Mouse (Mus musculus): ENCODE data around the gene 4930402H24Rik.

4930402H24Rik gene

DNA sequence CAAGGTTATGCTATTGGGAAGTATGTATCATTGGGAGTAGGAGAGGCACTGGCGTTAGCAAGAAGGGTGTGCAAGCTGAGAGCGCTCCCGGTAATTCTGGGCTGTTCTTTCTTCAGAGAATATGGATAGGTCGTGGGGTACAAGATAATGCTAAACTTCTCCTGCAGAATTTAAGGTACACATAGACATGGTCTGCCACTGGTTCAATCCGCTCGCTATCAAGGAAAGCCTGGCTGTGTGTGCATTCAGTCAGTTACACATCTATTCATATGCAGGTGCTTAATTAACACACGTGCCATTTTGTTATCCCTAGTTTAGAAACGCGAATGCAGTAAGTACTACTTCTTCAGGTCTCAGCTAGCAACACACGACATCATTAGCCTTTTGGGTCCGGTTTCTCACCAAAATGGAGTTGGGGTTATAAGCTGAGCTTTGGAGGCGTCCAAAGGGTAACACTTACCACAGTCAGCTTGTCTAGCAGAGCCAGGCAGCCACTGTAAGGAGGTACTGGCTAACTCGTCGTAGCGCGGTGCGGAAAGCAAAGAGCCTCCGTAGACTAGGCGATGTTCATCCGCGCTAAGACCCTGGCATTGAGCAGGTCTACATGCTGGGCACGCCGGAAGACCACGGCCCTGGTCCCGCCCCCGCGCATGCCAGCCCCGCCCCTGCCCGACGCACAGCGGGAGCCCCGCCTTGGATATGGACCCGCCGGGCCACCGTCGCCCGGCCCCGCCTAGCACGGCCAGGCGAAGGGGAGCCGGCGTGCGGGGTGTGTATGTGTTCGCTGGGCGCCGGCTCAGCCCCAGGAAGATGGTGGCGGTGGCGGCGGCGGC, at the start of gene 4930402H24Rik, which contains the start of gene Atrn:
4930402H24Rik (minus strand) TSS at position 656 of the 833 bp plus-strand sequence.
Atrn (plus strand) TSS at position 745 of the 833 bp plus-strand sequence.
- no peaks in the 10 kb centered on the region for H3K27me3 ChIP-seq (ENCODE audit: insufficient read depth, low read length)
- peaks cover 7% of the 10 kb centered on the region; the same call in 1 of the 2 replicates for H3K36me3 ChIP-seq (ENCODE audit: insufficient read depth, low read length)
- H3K4me1 ChIP-seq (replicated peaks; ENCODE audit: low read depth, low read length): peaks cover 18% of the 10 kb centered on the region
- no peaks in the 10 kb centered on the region for H3K9me3 ChIP-seq (ENCODE audit: low read length)
- TF ChIP-seq NANOG (IDR thresholded peaks at IDR 0.05; ENCODE audit: borderline replicate concordance, low read length) (no peak), POU5F1 (IDR thresholded peaks at IDR 0.05; ENCODE audit: borderline replicate concordance, low read length) (no peak), CTCF (conservative IDR thresholded peaks at IDR 0.05; ENCODE audit: low read length) (no peak)
- peak within 1 kb of the TSS; percentile 94 for H3K4me3 ChIP-seq (replicated peaks; ENCODE audit: low read length)

GRCm38 (mm10) chr2:130950548-130950947, 44.3 kb upstream of the 4930402H24Rik start:
- no peaks in the 10 kb centered on the region for H3K4me1 ChIP-seq (replicated peaks; ENCODE audit: low read depth, low read length)
- no peaks in the 10 kb centered on the region for H3K9me3 ChIP-seq (ENCODE audit: low read length)
- TF ChIP-seq POU5F1 (IDR thresholded peaks at IDR 0.05; ENCODE audit: borderline replicate concordance, low read length) (no peak), CTCF (conservative IDR thresholded peaks at IDR 0.05; ENCODE audit: low read length) (peak; percentile 99), NANOG (IDR thresholded peaks at IDR 0.05; ENCODE audit: borderline replicate concordance, low read length) (no peak)
- no peaks in the 10 kb centered on the region for H3K27me3 ChIP-seq (ENCODE audit: insufficient read depth, low read length)
- H3K4me3 ChIP-seq (replicated peaks; ENCODE audit: low read length): no peak overlapping the region
- H3K36me3 ChIP-seq (ENCODE audit: insufficient read depth, low read length): 0 out of 2 replicates have a peak, but pooled peaks cover 2% of the 10 kb centered on the region

DNA sequence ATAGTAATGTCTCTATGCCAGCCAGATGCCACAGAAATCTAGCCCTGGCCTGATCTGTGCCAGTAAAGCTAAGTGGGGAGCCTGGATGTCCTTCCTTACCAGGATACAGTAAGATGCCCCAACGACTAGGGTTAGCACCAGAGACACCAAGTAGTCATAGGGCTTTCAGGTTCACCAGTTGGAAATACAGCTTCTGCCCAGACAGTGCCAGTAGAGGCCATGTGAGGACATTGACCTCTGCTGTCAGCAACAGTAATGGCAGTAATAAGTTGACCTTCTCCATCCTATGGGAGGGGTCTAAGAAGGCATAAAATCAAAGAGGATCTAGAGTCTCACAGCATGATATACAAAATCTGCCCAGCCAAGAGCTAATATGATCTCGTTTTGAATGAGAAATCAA, 43.6 kb upstream of the 4930402H24Rik start:
- H3K4me1 ChIP-seq (replicated peaks; ENCODE audit: low read depth, low read length): no peaks in the 10 kb centered on the region
- no peaks in the 10 kb centered on the region for H3K27me3 ChIP-seq (ENCODE audit: insufficient read depth, low read length)
- H3K36me3 ChIP-seq (ENCODE audit: insufficient read depth, low read length): no peaks in the 10 kb centered on the region
- TF ChIP-seq POU5F1 (IDR thresholded peaks at IDR 0.05; ENCODE audit: borderline replicate concordance, low read length): no peak
- no peak for TF ChIP-seq NANOG (IDR thresholded peaks at IDR 0.05; ENCODE audit: borderline replicate concordance, low read length)
- no peak for TF ChIP-seq CTCF (conservative IDR thresholded peaks at IDR 0.05; ENCODE audit: low read length)
- no peak overlapping the region for H3K4me3 ChIP-seq (replicated peaks; ENCODE audit: low read length)
- no peaks in the 10 kb centered on the region for H3K9me3 ChIP-seq (ENCODE audit: low read length)

- no peak overlapping the region for H3K4me3 ChIP-seq (replicated peaks; ENCODE audit: low read length)
- no peak for TF ChIP-seq POU5F1 (IDR thresholded peaks at IDR 0.05; ENCODE audit: borderline replicate concordance, low read length)
- TF ChIP-seq CTCF (conservative IDR thresholded peaks at IDR 0.05; ENCODE audit: low read length): no peak
- no peak for TF ChIP-seq NANOG (IDR thresholded peaks at IDR 0.05; ENCODE audit: borderline replicate concordance, low read length)
- 0 out of 2 replicates have a peak, but pooled peaks cover 5% of the 10 kb centered on the region for H3K36me3 ChIP-seq (ENCODE audit: insufficient read depth, low read length)
- H3K27me3 ChIP-seq (ENCODE audit: insufficient read depth, low read length): no peaks in the 10 kb centered on the region
- H3K9me3 ChIP-seq (ENCODE audit: low read length): no peaks in the 10 kb centered on the region
- no peaks in the 10 kb centered on the region for H3K4me1 ChIP-seq (replicated peaks; ENCODE audit: low read depth, low read length)
These were observed 26.7 kb upstream of the 4930402H24Rik start for GRCm38 (mm10) chr2:130932865-130933264.

DNA sequence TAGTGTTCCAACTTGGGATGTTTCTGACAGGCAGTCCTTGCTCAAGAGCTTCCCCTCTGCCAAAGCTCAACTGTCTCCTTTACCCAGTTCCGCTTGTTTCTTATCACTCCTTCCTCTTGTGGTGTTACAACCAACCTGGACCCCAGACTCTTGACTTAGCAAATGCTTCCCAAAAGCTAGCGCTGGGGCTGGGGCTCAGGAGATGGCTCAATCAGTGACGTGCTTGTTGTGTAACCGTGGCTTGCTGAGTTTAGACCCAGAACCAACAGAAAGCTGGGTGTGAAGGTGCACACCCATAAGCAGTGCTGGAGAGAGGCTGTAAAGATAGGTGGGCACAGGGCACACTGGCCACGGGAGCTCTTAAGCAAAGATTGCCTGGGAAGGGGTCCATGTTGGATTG, 23.8 kb upstream of the 4930402H24Rik start:
- Histone ChIP-seq H3K36me3 (ENCODE audit: insufficient read depth, low read length) (no peaks in the 10 kb centered on the region), H3K9me3 (ENCODE audit: low read length) (no peaks in the 10 kb centered on the region), H3K4me3 (replicated peaks; ENCODE audit: low read length) (no peak overlapping the region), H3K4me1 (replicated peaks; ENCODE audit: low read depth, low read length) (no peaks in the 10 kb centered on the region), H3K27me3 (ENCODE audit: insufficient read depth, low read length) (no peaks in the 10 kb centered on the region)
- TF ChIP-seq NANOG (IDR thresholded peaks at IDR 0.05; ENCODE audit: borderline replicate concordance, low read length) (no peak), POU5F1 (IDR thresholded peaks at IDR 0.05; ENCODE audit: borderline replicate concordance, low read length) (no peak), CTCF (conservative IDR thresholded peaks at IDR 0.05; ENCODE audit: low read length) (no peak)

DNA sequence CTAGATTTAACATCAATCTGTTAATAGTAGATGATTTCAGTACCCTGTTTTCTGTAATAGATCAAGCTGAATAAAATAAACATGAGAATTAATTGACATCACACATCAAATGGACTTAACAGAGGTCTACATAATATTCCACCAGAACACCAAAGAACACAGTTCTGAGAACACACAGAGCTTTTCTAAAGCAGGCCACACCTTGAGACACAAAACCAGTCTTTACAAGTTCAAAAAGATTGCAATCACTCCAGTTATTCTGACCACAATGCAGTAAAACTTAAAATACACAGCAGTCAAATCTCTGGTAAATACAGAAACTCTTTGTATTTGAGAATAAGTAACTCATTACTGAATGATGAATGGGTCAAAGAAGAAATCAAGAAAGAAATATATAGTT, 22.3 kb upstream of the 4930402H24Rik start:
- no peak overlapping the region for H3K4me3 ChIP-seq (replicated peaks; ENCODE audit: low read length)
- no peak for TF ChIP-seq NANOG (IDR thresholded peaks at IDR 0.05; ENCODE audit: borderline replicate concordance, low read length)
- TF ChIP-seq POU5F1 (IDR thresholded peaks at IDR 0.05; ENCODE audit: borderline replicate concordance, low read length): no peak
- no peak for TF ChIP-seq CTCF (conservative IDR thresholded peaks at IDR 0.05; ENCODE audit: low read length)

DNA sequence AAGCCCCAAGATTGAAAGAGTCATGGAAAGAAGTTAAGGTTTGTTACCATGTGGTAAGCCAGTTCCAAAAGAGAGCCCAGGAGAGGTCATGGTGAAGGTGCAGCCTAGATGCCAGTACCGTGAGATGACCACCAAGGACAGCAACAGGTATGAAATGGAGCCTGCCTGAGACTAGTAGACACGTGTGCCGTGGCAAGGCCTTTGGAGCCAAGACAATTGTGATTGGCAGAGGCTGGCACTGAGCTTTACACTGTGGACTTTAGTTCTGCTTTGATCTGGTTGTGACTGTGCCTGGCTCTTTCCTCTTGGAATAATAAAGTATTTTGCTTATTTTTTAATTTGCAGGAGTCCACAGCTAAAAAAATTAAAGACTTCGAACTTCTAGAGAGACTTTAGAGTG, 21.8 kb upstream of the 4930402H24Rik start:
- Histone ChIP-seq H3K4me3 (replicated peaks; ENCODE audit: low read length) (no peak overlapping the region), H3K36me3 (ENCODE audit: insufficient read depth, low read length) (no peaks in the 10 kb centered on the region), H3K27me3 (ENCODE audit: insufficient read depth, low read length) (no peaks in the 10 kb centered on the region), H3K4me1 (replicated peaks; ENCODE audit: low read depth, low read length) (no peaks in the 10 kb centered on the region), H3K9me3 (ENCODE audit: low read length) (no peaks in the 10 kb centered on the region)
- TF ChIP-seq POU5F1 (IDR thresholded peaks at IDR 0.05; ENCODE audit: borderline replicate concordance, low read length): no peak
- TF ChIP-seq NANOG (IDR thresholded peaks at IDR 0.05; ENCODE audit: borderline replicate concordance, low read length): no peak
- TF ChIP-seq CTCF (conservative IDR thresholded peaks at IDR 0.05; ENCODE audit: low read length): no peak

More for the DNA sequence above, 22.3 kb upstream of the 4930402H24Rik start:
- Histone ChIP-seq H3K27me3 (ENCODE audit: insufficient read depth, low read length) (no peaks in the 10 kb centered on the region), H3K9me3 (ENCODE audit: low read length) (no peaks in the 10 kb centered on the region), H3K4me1 (replicated peaks; ENCODE audit: low read depth, low read length) (no peaks in the 10 kb centered on the region), H3K36me3 (ENCODE audit: insufficient read depth, low read length) (no peaks in the 10 kb centered on the region)

GRCm38 (mm10) chr2:130924950-130925349, 18.7 kb upstream of the 4930402H24Rik start:
- no peaks in the 10 kb centered on the region for H3K9me3 ChIP-seq (ENCODE audit: low read length)
- no peak for TF ChIP-seq POU5F1 (IDR thresholded peaks at IDR 0.05; ENCODE audit: borderline replicate concordance, low read length)
- no peak for TF ChIP-seq CTCF (conservative IDR thresholded peaks at IDR 0.05; ENCODE audit: low read length)
- TF ChIP-seq NANOG (IDR thresholded peaks at IDR 0.05; ENCODE audit: borderline replicate concordance, low read length): no peak
- no peak overlapping the region for H3K4me3 ChIP-seq (replicated peaks; ENCODE audit: low read length)
- no peaks in the 10 kb centered on the region for H3K36me3 ChIP-seq (ENCODE audit: insufficient read depth, low read length)
- H3K4me1 ChIP-seq (replicated peaks; ENCODE audit: low read depth, low read length): no peaks in the 10 kb centered on the region
- no peaks in the 10 kb centered on the region for H3K27me3 ChIP-seq (ENCODE audit: insufficient read depth, low read length)
